Mouse (Mus musculus) monocyte, adult 59 days (primary cell): ENCODE results near the gene Gm29110. TPM values are rescaled to one million over a fixed set of nuclear protein-coding genes. Genes with fewer than 3 reads are reported as not detected.

Experiments
- total RNA-seq, 2 experiments: library from RNA; stranded (reverse); gene quantifications; one replicate each; pipeline ENCODE4 v1.2.4; 2023

Gene Gm29110
- total RNA-seq = not detected

DNA sequence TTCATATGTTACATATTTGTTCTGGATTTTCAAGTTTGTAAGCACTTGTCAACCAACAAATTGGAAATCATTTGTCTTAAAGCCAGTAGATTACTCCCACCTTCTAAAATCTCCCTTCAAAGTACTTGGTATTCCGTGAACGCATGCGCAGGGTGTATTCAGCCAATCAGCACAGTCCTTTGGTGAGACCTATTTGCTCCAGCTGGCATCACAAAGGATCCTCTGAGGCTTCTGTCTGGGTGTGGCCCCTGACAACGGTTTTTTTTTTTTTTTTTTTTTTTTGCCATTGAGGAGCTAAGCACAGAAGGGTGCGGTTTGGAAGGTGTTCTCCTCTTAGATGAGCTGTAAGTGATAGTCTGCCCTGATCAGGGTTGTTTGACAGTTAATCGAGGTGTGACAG is at the start of gene Gm29110:
Gm29110 (plus strand) TSS at position 301 of the 400 bp plus-strand sequence.

Other genes with a start within 250 kb of the Gm29110 start
- gene Gm21913, start 153.4 kb downstream of the Gm29110 start, total RNA-seq = not detected